Mouse (Mus musculus) heart, postnatal 0 days (tissue): ENCODE measurements around the gene Abcg4. TPM values are rescaled to one million over a fixed set of nuclear protein-coding genes. Genes with fewer than 3 reads are reported as not detected.

Source experiments
- ATAC-seq: fragments of 200-750 bp; cut with Nextera tagmentation; 2 replicates; pipeline ENCODE4 v1.8.0; 2017; ENCODE audit warnings: low read depth, moderate number of reproducible peaks, moderate library complexity; ENCODE audit not compliant: insufficient read depth
- DNase-seq: peaks from one replicate; pipeline ENCODE4 v3.0.0-alpha.2; 2016; ENCODE audit warnings: low spot score
- H3K27ac ChIP-seq: fragments of 300-500 bp; sonication (generic); 2 replicates; pipeline ENCODE4 v1.5.1; 2014; ENCODE audit warnings: low read depth, mild to moderate bottlenecking
- H3K27me3 ChIP-seq: fragments of 300-500 bp; sonication (generic); 2 replicates; pipeline ENCODE4 v1.6.1; 2014; ENCODE audit warnings: low read length, mixed read lengths; ENCODE audit not compliant: control insufficient read depth, insufficient read depth
- H3K36me3 ChIP-seq: fragments of 300-500 bp; sonication (generic); replicated peaks from 2 replicates; pipeline ENCODE4 v1.6.1; 2014; ENCODE audit warnings: low read length, mixed read lengths; ENCODE audit not compliant: control insufficient read depth, insufficient read depth
- H3K4me1 ChIP-seq: fragments of 300-500 bp; sonication (generic); 2 replicates; pipeline ENCODE4 v1.6.1; 2014; ENCODE audit warnings: antibody characterized with exemption; ENCODE audit not compliant: control insufficient read depth, insufficient read depth
- H3K4me2 ChIP-seq: fragments of 300-500 bp; sonication (generic); 2 replicates; pipeline ENCODE4 v1.6.1; 2014; ENCODE audit warnings: low read depth, mild to moderate bottlenecking, low read length, moderate library complexity
- H3K4me3 ChIP-seq: fragments of 300-500 bp; sonication (generic); 2 replicates; pipeline ENCODE4 v1.5.1; 2014; ENCODE audit warnings: low read depth, low read length
- H3K9ac ChIP-seq: fragments of 300-500 bp; sonication (generic); replicated peaks from 2 replicates; pipeline ENCODE4 v1.6.1; 2014; ENCODE audit warnings: low read depth, low read length, mixed read lengths
- H3K9me3 ChIP-seq: fragments of 300-500 bp; sonication (generic); replicated peaks from 2 replicates; pipeline ENCODE4 v1.6.1; 2016; ENCODE audit warnings: low read length; ENCODE audit not compliant: control insufficient read depth
- CTCF ChIP-seq: IDR thresholded peaks from 2 replicates; pipeline ENCODE4 v1.5.1; 2016; ENCODE audit warnings: antibody characterized with exemption, control low read depth, low read depth
- EP300 ChIP-seq: IDR thresholded peaks from 2 replicates; pipeline ENCODE4 v1.6.1; 2016; ENCODE audit warnings: antibody characterized with exemption, low read depth
- WGBS: fragments of 180-500 bp; shearing (Covaris S2); extraction: QIAGEN DNeasy Blood & Tissue Kit; methylation state at CpG from one replicate; pipeline ENCODE4 v1.1.7; 2014; 5-methylcytosine and 5-hydroxymethylcytosine counted together
- polyA plus RNA-seq: library from polyadenylated mRNA; unstranded; fragments of >200 nt; fragmentation: Nextera tagmentation; extraction: Ambion mirVana; gene quantifications from 2 replicates; pipeline ENCODE4 v1.2.1, GENCODE M21; 2015
- total RNA-seq: library from RNA; depleted of rRNA; stranded (reverse); fragments of >200 nt; gene quantifications from 2 replicates; pipeline ENCODE4 v1.2.3, GENCODE M21; 2014; ENCODE audit warnings: low replicate concordance

The Abcg4 gene
- total and polyA plus RNA-seq, 2 experiments from 2014 or later, result 0.49 to 2.1 TPM

GRCm38 (mm10) chr9:44335331-44336092 lies 47.1 kb upstream of the Abcg4 start:
- Histone ChIP-seq H3K36me3 (peaks cover 57% of the 10 kb centered on the region), H3K4me2 (peak overlapping the region; percentile 98), H3K9me3 (no peaks in the 10 kb centered on the region), H3K4me3 (peak overlapping the region; percentile 92), H3K9ac (peak overlapping the region; percentile 94), H3K27me3 (no peaks in the 10 kb centered on the region), H3K27ac (peak overlapping the region; percentile 92), H3K4me1 (peaks cover 14% of the 10 kb centered on the region)
- ATAC-seq (no peak), DNase-seq (no peak)
- under 1% methylated on average over 50 of the region's 50 CpGs for WGBS
- TF ChIP-seq EP300 (no peak), CTCF (no peak)

- under 1% methylated on average over 74 of the region's 91 CpGs for WGBS
- peak; percentile 100 for DNase-seq
- H3K9me3 ChIP-seq, result no peaks in the 10 kb centered on the region
- H3K4me1 ChIP-seq, result peaks cover 14% of the 10 kb centered on the region
- H3K9ac ChIP-seq, result peak within 1 kb of the TSS; percentile 94
- peak within 1 kb of the TSS; percentile 98 for H3K4me2 ChIP-seq
- peaks cover 60% of the 10 kb centered on the region for H3K36me3 ChIP-seq
- H3K27me3 ChIP-seq, result no peaks in the 10 kb centered on the region
- ATAC-seq, result peak; percentile 95
- peak within 1 kb of the TSS; percentile 92 for H3K4me3 ChIP-seq
- peak; percentile 90; the same call in 1 of the 2 replicates for TF ChIP-seq EP300
- TF ChIP-seq CTCF, result peak; percentile 52
- peak within 1 kb of the TSS; percentile 92 for H3K27ac ChIP-seq
Observed at GRCm38 (mm10) chr9:44334396-44335330, 46.2 kb upstream of the Abcg4 start, which contains the start of gene H2afx. TSS of gene H2afx (plus strand) at chr9:44334694.

GRCm38 (mm10) chr9:44332918-44333638 lies 44.7 kb upstream of the Abcg4 start:
- TF ChIP-seq CTCF, result no peak
- TF ChIP-seq EP300, result no peak
- Histone ChIP-seq H3K27ac (no peak overlapping the region), H3K27me3 (no peaks in the 10 kb centered on the region), H3K9ac (no peak overlapping the region), H3K4me2 (no peak overlapping the region), H3K9me3 (no peaks in the 10 kb centered on the region), H3K4me3 (no peak overlapping the region), H3K36me3 (peaks cover 59% of the 10 kb centered on the region), H3K4me1 (peaks cover 15% of the 10 kb centered on the region)
- no peak for DNase-seq
- ATAC-seq, result no peak
- WGBS, result 90% methylated on average over 13 of the region's 13 CpGs

GRCm38 (mm10) chr9:44330736-44331135 lies 42.3 kb upstream of the Abcg4 start:
- no peaks in the 10 kb centered on the region for H3K9me3 ChIP-seq
- no peaks in the 10 kb centered on the region for H3K27me3 ChIP-seq
- DNase-seq (no peak), ATAC-seq (no peak)
- no peak overlapping the region for H3K9ac ChIP-seq
- peaks cover 15% of the 10 kb centered on the region for H3K4me1 ChIP-seq
- no peak overlapping the region for H3K27ac ChIP-seq
- H3K4me2 ChIP-seq, result no peak overlapping the region
- H3K4me3 ChIP-seq, result no peak overlapping the region
- WGBS, result 94% methylated on average over 6 of the region's 6 CpGs
- no peak for TF ChIP-seq CTCF
- no peak for TF ChIP-seq EP300
- peaks cover 52% of the 10 kb centered on the region for H3K36me3 ChIP-seq

DNA sequence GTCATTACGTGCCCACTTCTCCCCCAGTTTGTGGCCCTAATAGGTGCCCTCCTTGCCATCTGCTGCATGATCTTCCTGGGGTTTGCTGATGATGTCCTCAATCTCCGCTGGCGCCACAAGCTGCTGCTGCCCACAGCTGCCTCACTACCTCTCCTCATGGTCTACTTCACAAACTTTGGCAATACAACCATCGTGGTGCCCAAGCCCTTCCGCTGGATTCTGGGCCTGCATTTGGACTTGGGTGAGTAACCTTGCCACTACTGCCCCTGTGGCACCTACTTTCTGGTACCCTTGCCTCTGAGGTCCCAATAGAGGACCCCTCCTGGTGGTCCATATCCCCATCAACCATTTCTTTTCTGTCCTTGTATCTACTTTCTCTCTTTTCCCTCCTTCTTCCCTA lies 39.5 kb upstream of the Abcg4 start:
- DNase-seq, result no peak
- peak overlapping the region; percentile 83; the same call in 1 of the 2 replicates for H3K9ac ChIP-seq
- peak overlapping the region; percentile 78 for H3K4me3 ChIP-seq
- ATAC-seq, result no peak
- H3K9me3 ChIP-seq, result no peaks in the 10 kb centered on the region
- H3K36me3 ChIP-seq, result peaks cover 42% of the 10 kb centered on the region
- TF ChIP-seq EP300, result no peak
- no peak for TF ChIP-seq CTCF
- H3K4me2 ChIP-seq, result peak overlapping the region; percentile 85
- H3K4me1 ChIP-seq, result peaks cover 15% of the 10 kb centered on the region
- 0 out of 2 replicates have a peak overlapping the region, but pooled peaks have one; percentile 32 for H3K27ac ChIP-seq
- no peaks in the 10 kb centered on the region for H3K27me3 ChIP-seq
- whole genome bisulfite sequencing, result 82% methylated on average over 5 of the region's 5 CpGs
